Mouse (Mus musculus) frontal cortex, postnatal 25 days (tissue): Measurements from ENCODE around the gene Cabs1.

ENCODE experiments used
- DNase-seq, 2 experiments: peaks; one replicate each; pipeline ENCODE4 v3.0.0; 2022; ENCODE audit warnings: low spot score in 2 of 2

Cabs1 gene

DNA sequence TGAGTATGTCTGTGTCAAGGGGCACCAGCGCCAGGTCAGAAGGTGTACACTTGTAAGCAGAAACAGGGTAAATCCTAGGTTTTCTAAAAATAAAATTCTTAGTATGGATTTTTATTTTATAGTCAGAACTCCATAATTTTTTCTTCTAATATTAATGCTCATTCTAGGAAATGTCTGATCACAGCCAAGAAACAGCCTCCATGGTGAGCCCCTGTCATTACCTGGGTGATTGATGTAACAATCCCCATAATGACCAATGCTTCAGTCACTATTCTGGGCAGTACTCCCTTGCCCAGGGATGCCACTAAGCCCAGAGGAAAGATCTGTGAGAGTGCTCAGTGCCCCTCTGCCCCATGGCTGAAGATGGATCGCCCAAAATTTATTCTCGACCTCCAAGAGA is at the start of gene Cabs1:
Gene Cabs1, plus strand, starts transcription at position 301 of the 400 bp plus-strand sequence.
- no peak for DNase-seq

GRCm38 (mm10) chr5:87931603-87932002 is 47.6 kb upstream of the Cabs1 start:
- no peak for DNase-seq

GRCm38 (mm10) chr5:87940752-87941151 is 38.5 kb upstream of the Cabs1 start:
- DNase-seq: no peak

- no peak for DNase-seq
Measured at GRCm38 (mm10) chr5:87942515-87942914, 36.7 kb upstream of the Cabs1 start.

- DNase-seq: no peak
Measured at GRCm38 (mm10) chr5:87951836-87952235, 27.4 kb upstream of the Cabs1 start.

DNA sequence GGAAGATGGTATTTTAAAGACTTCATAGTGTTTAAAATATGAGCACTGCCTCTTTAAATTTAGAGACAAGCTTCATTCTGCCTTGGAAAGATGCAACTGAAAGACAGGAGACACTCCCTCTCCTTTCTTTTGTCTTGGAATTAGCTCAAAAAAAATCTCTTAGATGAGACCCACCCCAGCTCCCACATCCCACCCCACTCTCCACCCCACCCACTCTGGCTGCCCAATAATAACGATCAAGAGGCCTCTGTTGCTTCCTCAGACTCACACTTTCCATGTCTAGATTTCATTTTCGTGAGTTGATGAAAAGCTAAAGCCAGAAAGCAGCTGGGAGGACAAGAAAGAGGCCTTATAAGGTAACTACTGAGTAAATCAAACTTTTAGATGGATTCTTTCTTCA is 10.0 kb upstream of the Cabs1 start, which contains the start of the genes 2310003L06Rik and Gm28434:
Gene 2310003L06Rik, plus strand, starts transcription at position 259 of the 400 bp plus-strand sequence.
Gene Gm28434, plus strand, starts transcription at position 317 of the 400 bp plus-strand sequence.
- DNase-seq: no peak

DNA sequence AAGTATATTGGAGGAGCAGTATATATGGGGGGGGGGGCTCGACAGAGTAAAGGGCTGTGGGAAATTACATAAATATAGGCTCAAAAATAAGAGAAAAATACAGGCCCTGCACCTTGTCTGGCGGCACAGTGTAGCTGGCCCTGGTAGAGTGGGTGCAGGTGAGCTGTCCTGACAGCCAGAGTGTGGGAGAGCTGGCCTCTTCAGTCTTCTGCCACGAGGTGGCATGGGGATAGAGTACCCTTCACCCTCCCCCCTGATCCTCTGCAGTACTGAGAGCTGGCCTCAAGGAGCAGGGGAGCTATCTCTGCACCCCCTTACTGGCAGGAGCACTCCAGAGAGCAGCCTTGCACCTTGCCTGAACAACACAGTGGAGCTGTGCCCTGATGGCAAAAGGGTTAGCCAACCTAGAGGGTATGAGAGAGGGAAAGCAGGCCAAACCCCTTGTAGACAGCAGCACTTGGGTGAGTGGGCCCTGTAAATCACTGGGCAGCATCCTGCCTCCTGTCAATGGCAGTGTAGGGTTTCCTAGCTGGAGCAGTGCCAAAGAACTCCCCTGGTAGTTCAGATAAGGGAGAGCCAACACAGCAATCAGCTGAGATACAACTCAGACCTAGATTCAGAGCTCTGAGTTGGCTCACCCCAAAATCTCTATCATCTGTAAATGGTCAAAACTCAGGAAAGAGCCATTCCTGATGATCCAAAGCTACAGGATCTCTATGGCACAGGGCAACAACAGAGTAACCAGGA is 3.4 kb downstream of the Cabs1 start:
- DNase-seq: no peak

GRCm38 (mm10) chr5:88002249-88002648 is 23.0 kb downstream of the Cabs1 start, which contains the start of gene Smr3a:
Smr3a (plus strand) TSS chr5:88002549.
- DNase-seq: no peak

DNA sequence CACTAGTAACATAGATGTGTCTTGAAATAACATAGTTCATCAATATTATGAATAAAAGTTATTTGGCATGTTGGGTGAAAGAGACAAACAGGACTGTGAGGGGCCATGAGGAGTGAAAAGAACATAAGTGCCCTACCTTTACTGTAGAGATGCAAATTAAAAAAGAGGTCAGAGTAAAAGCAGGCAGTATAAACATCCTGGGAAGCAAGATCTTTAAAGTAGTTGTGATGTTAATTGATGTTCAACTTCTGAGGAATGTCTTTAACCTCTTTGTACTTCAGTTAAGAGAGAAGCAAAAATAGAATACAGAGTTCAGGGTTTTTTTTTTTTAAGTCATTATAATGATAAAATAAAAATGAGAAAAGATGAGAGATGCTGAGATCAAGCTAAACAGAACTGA is 26.0 kb downstream of the Cabs1 start:
- no peak for DNase-seq
